Mouse (Mus musculus) frontal cortex, postnatal 25 days (tissue): Measurements from ENCODE around the gene C1ql2.

ENCODE experiments used
- DNase-seq, 2 experiments: peaks; one replicate each; pipeline ENCODE4 v3.0.0; 2022; ENCODE audit warnings: low spot score in 2 of 2

Gene C1ql2

GRCm38 (mm10) chr1:120385029-120385571 is 44.7 kb downstream of the C1ql2 start:
- no peak for DNase-seq

GRCm38 (mm10) chr1:120389734-120390133 is 49.4 kb downstream of the C1ql2 start:
- DNase-seq, result no peak

GRCm38 (mm10) chr1:120390336-120390735 is 50.0 kb downstream of the C1ql2 start:
- DNase-seq, result no peak
